Mouse (Mus musculus) small intestine, adult 2 months (tissue): ENCODE measurements around the gene Nod1. TPM values are rescaled to one million over a fixed set of nuclear protein-coding genes. Genes with fewer than 3 reads are reported as not detected.

ENCODE experiments used
- H3K27ac ChIP-seq: fragments of 200-500 bp; 2 replicates; pipeline ENCODE4 v1.5.1; 2012; ENCODE audit warnings: low read depth, low read length, control low read depth, inconsistent platforms; ENCODE audit not compliant: insufficient read depth
- H3K27me3 ChIP-seq: fragments of 200-500 bp; 2 replicates; pipeline ENCODE4 v1.6.1; 2012; ENCODE audit warnings: mild to moderate bottlenecking, moderate library complexity, low read length, inconsistent platforms; ENCODE audit not compliant: control insufficient read depth, insufficient read depth
- H3K36me3 ChIP-seq: fragments of 200-500 bp; 2 replicates; pipeline ENCODE4 v1.6.1; 2012; ENCODE audit warnings: mild to moderate bottlenecking, low read length, control low read depth, inconsistent platforms; ENCODE audit not compliant: control insufficient read depth, insufficient read depth
- H3K4me1 ChIP-seq: fragments of 200-500 bp; 2 replicates; pipeline ENCODE4 v1.6.1; 2012; ENCODE audit warnings: low read length, inconsistent platforms, mixed read lengths; ENCODE audit not compliant: control insufficient read depth, insufficient read depth, insufficient read length
- H3K4me3 ChIP-seq: fragments of 200-500 bp; 2 replicates; pipeline ENCODE4 v1.5.1; 2012; ENCODE audit warnings: low read depth, mild to moderate bottlenecking, control low read depth, inconsistent platforms, low read length, moderate library complexity
- CTCF ChIP-seq: fragments of 200-500 bp; IDR thresholded peaks from 2 replicates; pipeline ENCODE4 v1.5.1; 2012; ENCODE audit warnings: low read depth, mild to moderate bottlenecking, control low read depth, inconsistent platforms, low read length, moderate library complexity, mixed read lengths; ENCODE audit not compliant: insufficient replicate concordance, insufficient read length; ENCODE audit errors: extremely low read depth
- POLR2A ChIP-seq: fragments of 200-500 bp; IDR thresholded peaks from 2 replicates; pipeline ENCODE4 v1.6.1; 2012; ENCODE audit warnings: low read depth, mild to moderate bottlenecking, control low read depth, inconsistent platforms, low read length, moderate library complexity
- WGBS: fragments of 180-500 bp; shearing (Covaris S2); methylation state at CpG from one replicate; pipeline ENCODE4 v1.1.7; 2018; 5-methylcytosine and 5-hydroxymethylcytosine counted together
- polyA plus RNA-seq: library from polyadenylated mRNA; depleted of rRNA; stranded (reverse); fragments of >200 nt; gene quantifications from 2 replicates; pipeline ENCODE4 v1.2.3, GENCODE M21; 2012

Nod1 gene
- polyA plus RNA-seq, 1 experiment, result 11.2 TPM

GRCm38 (mm10) chr6:55010330-55011091, 38.1 kb upstream of the Nod1 start:
- WGBS, result 53% methylated on average over 4 of the region's 4 CpGs
- no peaks in the 10 kb centered on the region for H3K36me3 ChIP-seq
- no peak overlapping the region for H3K4me3 ChIP-seq
- no peak for TF ChIP-seq POLR2A
- no peak for TF ChIP-seq CTCF
- H3K27ac ChIP-seq, result no peak overlapping the region
- peaks cover 3% of the 10 kb centered on the region; the same call in 1 of the 2 replicates for H3K4me1 ChIP-seq
- H3K27me3 ChIP-seq, result no peaks in the 10 kb centered on the region

GRCm38 (mm10) chr6:55009391-55010230, 37.2 kb upstream of the Nod1 start:
- WGBS, result 23% methylated on average over 16 of the region's 16 CpGs

GRCm38 (mm10) chr6:55008401-55008800, 36.0 kb upstream of the Nod1 start:
- TF ChIP-seq POLR2A (no peak), CTCF (no peak)
- Histone ChIP-seq H3K27me3 (no peaks in the 10 kb centered on the region), H3K36me3 (no peaks in the 10 kb centered on the region), H3K4me1 (peaks cover 3% of the 10 kb centered on the region; the same call in 1 of the 2 replicates), H3K4me3 (no peak overlapping the region), H3K27ac (no peak overlapping the region)
- 89% methylated on average over 8 of the region's 8 CpGs for WGBS

More at GRCm38 (mm10) chr6:55009391-55010230, 37.2 kb upstream of the Nod1 start:
- Histone ChIP-seq H3K36me3 (no peaks in the 10 kb centered on the region), H3K4me3 (no peak overlapping the region), H3K27me3 (no peaks in the 10 kb centered on the region), H3K27ac (no peak overlapping the region), H3K4me1 (peaks cover 3% of the 10 kb centered on the region; the same call in 1 of the 2 replicates)
- no peak for TF ChIP-seq CTCF
- TF ChIP-seq POLR2A, result no peak

GRCm38 (mm10) chr6:55003559-55003958, 31.1 kb upstream of the Nod1 start:
- Histone ChIP-seq H3K4me1 (no peaks in the 10 kb centered on the region), H3K36me3 (no peaks in the 10 kb centered on the region), H3K27ac (no peak overlapping the region), H3K4me3 (no peak overlapping the region), H3K27me3 (no peaks in the 10 kb centered on the region)
- TF ChIP-seq CTCF, result no peak
- TF ChIP-seq POLR2A, result no peak
- 72% methylated on average over 4 of the region's 4 CpGs for WGBS

GRCm38 (mm10) chr6:55002438-55002837, 30.0 kb upstream of the Nod1 start:
- Histone ChIP-seq H3K36me3 (no peaks in the 10 kb centered on the region), H3K27me3 (no peaks in the 10 kb centered on the region), H3K4me3 (no peak overlapping the region), H3K27ac (no peak overlapping the region), H3K4me1 (no peaks in the 10 kb centered on the region)
- WGBS, result 76% methylated on average over 4 of the region's 4 CpGs
- TF ChIP-seq POLR2A (no peak), CTCF (no peak)

GRCm38 (mm10) chr6:55001320-55001719, 28.9 kb upstream of the Nod1 start:
- TF ChIP-seq CTCF, result no peak
- no peak for TF ChIP-seq POLR2A
- H3K27ac ChIP-seq, result no peak overlapping the region
- WGBS, result 46% methylated on average over 4 of the region's 4 CpGs
- no peaks in the 10 kb centered on the region for H3K27me3 ChIP-seq
- H3K4me3 ChIP-seq, result no peak overlapping the region
- H3K4me1 ChIP-seq, result no peaks in the 10 kb centered on the region
- no peaks in the 10 kb centered on the region for H3K36me3 ChIP-seq

- 52% methylated on average over 6 of the region's 6 CpGs for WGBS
- Histone ChIP-seq H3K27me3 (no peaks in the 10 kb centered on the region), H3K36me3 (no peaks in the 10 kb centered on the region), H3K4me1 (peaks cover 3% of the 10 kb centered on the region; the same call in 1 of the 2 replicates), H3K27ac (no peak overlapping the region), H3K4me3 (no peak overlapping the region)
- TF ChIP-seq CTCF (no peak), POLR2A (no peak)
Observed at GRCm38 (mm10) chr6:54997726-54998125, 25.3 kb upstream of the Nod1 start.

GRCm38 (mm10) chr6:54996361-54996760, 23.9 kb upstream of the Nod1 start:
- Histone ChIP-seq H3K4me3 (no peak overlapping the region), H3K27me3 (no peaks in the 10 kb centered on the region), H3K27ac (no peak overlapping the region), H3K36me3 (no peaks in the 10 kb centered on the region), H3K4me1 (peaks cover 8% of the 10 kb centered on the region; the same call in 1 of the 2 replicates)
- WGBS, result 88% methylated on average over 3 of the region's 3 CpGs
- no peak for TF ChIP-seq CTCF
- no peak for TF ChIP-seq POLR2A
